Mouse (Mus musculus) limb, embryonic 10.5 days (tissue): ENCODE data around the gene Adamts13. TPM values are rescaled to one million over a fixed set of nuclear protein-coding genes. Genes with fewer than 3 reads are reported as not detected.
A peak's percentile ranks its signal among the peaks of the same experiment; 100 is the strongest.

Experiments
- DNase-seq: peaks from one replicate; pipeline ENCODE4 v3.0.0-alpha.2; 2017; ENCODE audit warnings: low spot score
- H3K27ac ChIP-seq: fragments of 300-500 bp; sonication (generic); 2 replicates; pipeline ENCODE4 v1.5.1; 2016; ENCODE audit warnings: mild to moderate bottlenecking
- H3K27me3 ChIP-seq: fragments of 300-500 bp; sonication (generic); 2 replicates; pipeline ENCODE4 v1.6.1; 2016; ENCODE audit warnings: low read depth, mild to moderate bottlenecking; ENCODE audit not compliant: poor library complexity, severe bottlenecking
- H3K36me3 ChIP-seq: fragments of 300-500 bp; sonication (generic); 2 replicates; pipeline ENCODE4 v1.6.1; 2016; ENCODE audit warnings: mild to moderate bottlenecking, moderate library complexity
- H3K4me1 ChIP-seq: fragments of 300-500 bp; sonication (generic); 2 replicates; pipeline ENCODE4 v1.6.1; 2016
- H3K4me3 ChIP-seq: fragments of 300-500 bp; sonication (generic); 2 replicates; pipeline ENCODE4 v1.5.1; 2016; ENCODE audit warnings: mild to moderate bottlenecking, moderate library complexity
- H3K9me3 ChIP-seq: fragments of 300-500 bp; sonication (generic); replicated peaks from 2 replicates; pipeline ENCODE4 v1.6.1; 2016; ENCODE audit warnings: mild to moderate bottlenecking
- WGBS: fragments of 180-500 bp; shearing (Covaris S2); methylation state at CpG from one replicate; pipeline ENCODE4 v1.1.7; 2016; 5-methylcytosine and 5-hydroxymethylcytosine counted together
- polyA plus RNA-seq: library from polyadenylated mRNA; unstranded; fragments of >200 nt; fragmentation: Nextera tagmentation; extraction: Ambion mirVana; gene quantifications from 2 replicates; pipeline ENCODE4 v1.2.1, GENCODE M21; 2016

The Adamts13 gene
- polyA plus RNA-seq, 1 experiment from 2014 or later: 0.04 TPM

DNA sequence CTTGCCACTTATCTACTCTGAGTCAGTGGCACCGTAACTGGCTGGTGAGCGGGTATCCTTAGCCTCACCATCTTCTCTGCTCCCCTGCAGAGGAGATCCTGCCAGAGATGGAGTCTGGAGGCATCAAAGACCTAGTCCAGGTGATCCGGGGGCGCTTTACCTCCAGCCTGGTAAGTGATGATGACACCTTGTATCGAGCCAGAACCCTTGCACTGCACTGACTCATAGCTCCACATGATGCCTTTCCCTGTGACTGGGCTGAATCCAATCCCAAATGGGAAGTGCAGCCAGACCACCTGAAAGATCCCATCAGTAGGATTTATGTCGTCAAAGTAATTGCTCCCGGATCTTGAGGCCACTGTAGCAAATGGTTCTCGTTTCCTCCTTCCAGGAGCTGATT is 20.4 kb upstream of the Adamts13 start:
- DNase-seq: no peak
- H3K27ac ChIP-seq: no peak overlapping the region
- no peaks in the 10 kb centered on the region for H3K4me1 ChIP-seq
- WGBS: 81% methylated on average over 8 of the region's 8 CpGs
- no peaks in the 10 kb centered on the region for H3K27me3 ChIP-seq
- no peak overlapping the region for H3K4me3 ChIP-seq
- no peaks in the 10 kb centered on the region for H3K9me3 ChIP-seq
- peaks cover 99% of the 10 kb centered on the region for H3K36me3 ChIP-seq

DNA sequence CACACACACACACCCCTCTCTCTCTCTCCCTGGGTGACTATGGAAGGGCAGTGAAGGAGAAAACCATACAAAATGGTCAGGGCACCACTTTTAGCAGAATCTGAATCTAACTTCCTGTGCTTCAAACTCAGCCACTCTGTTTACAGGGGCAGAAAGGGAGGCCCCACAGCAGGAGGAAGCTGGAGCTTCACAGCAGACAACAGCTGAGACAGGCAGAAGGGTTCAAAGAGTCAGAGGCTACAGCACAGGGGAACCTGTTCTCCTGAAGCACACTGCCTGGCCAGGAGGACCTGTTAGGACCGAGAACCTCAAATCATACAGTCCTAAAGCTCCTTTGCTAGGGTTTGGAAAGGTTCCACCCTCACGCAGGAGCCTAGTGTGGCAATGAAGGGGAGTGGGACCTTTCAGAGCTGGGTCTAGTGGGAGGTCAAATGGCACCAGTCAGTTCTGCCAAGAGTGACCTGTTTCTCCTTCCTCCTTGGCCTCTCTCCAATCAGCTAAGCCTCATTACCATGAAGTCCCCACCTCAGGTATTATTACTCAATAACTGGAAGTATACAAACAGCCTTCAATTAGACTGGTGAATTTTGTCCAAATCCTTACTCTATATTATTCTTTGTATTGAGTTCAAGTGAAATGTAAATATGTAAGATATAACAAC is 18.4 kb upstream of the Adamts13 start:
- Histone ChIP-seq H3K36me3 (peaks cover 97% of the 10 kb centered on the region), H3K4me1 (no peaks in the 10 kb centered on the region), H3K27ac (no peak overlapping the region), H3K27me3 (no peaks in the 10 kb centered on the region), H3K4me3 (no peak overlapping the region), H3K9me3 (no peaks in the 10 kb centered on the region)
- 86% methylated on average over 2 of the region's 2 CpGs for WGBS
- no peak for DNase-seq

GRCm38 (mm10) chr2:26956811-26957487 is 16.3 kb upstream of the Adamts13 start:
- no peak for DNase-seq
- 0 out of 2 replicates have a peak, but pooled peaks cover 3% of the 10 kb centered on the region for H3K4me1 ChIP-seq
- no peak overlapping the region for H3K27ac ChIP-seq
- peaks cover 97% of the 10 kb centered on the region for H3K36me3 ChIP-seq
- no peaks in the 10 kb centered on the region for H3K27me3 ChIP-seq
- 94% methylated on average over 12 of the region's 12 CpGs for WGBS
- H3K9me3 ChIP-seq: no peaks in the 10 kb centered on the region
- no peak overlapping the region for H3K4me3 ChIP-seq

DNA sequence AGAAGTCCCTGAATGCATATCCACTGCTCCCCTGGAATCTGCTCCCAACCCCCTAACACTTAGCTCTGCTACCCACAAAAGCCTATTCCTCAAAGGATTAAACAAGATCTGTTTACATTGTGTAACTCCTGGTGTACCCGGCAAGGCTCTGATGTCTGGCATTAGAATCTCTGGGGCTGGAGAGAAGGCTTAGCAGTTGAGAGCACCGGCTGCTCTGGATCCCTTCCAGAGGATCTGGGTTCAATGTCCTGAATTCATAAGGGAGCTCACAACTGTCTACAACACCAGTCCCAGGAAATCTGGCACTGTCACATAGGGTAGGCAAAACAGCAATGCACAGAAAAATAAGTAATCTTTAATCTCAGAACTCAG is 15.7 kb upstream of the Adamts13 start:
- WGBS: 90% methylated on average over 2 of the region's 2 CpGs

DNA sequence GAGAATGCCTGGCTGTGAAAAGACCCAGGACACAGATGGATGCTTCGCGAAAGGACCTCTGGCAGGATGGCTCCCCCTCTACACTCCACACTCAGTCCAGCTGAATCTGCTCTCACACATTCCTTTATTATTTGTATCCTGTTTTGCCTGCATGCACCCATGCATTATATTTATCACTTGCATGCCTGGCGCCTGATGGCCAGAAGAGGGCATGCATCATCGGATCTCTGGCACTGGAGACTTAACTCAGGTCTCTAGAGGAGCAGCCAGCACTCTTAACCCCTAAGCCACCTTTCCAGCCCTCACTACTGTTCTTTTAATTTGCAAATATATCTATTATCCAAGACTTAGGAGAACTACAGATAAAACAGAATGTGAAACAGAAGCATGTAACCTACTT is 12.5 kb upstream of the Adamts13 start:
- Histone ChIP-seq H3K27me3 (no peaks in the 10 kb centered on the region), H3K9me3 (no peaks in the 10 kb centered on the region), H3K4me1 (peaks cover 20% of the 10 kb centered on the region), H3K36me3 (peaks cover 65% of the 10 kb centered on the region), H3K4me3 (no peak overlapping the region), H3K27ac (no peak overlapping the region)
- no peak for DNase-seq
- 88% methylated on average over 4 of the region's 4 CpGs for WGBS

More for the DNA sequence above, 15.7 kb upstream of the Adamts13 start:
- Histone ChIP-seq H3K36me3 (peaks cover 97% of the 10 kb centered on the region), H3K4me3 (no peak overlapping the region), H3K27me3 (no peaks in the 10 kb centered on the region), H3K27ac (no peak overlapping the region), H3K9me3 (no peaks in the 10 kb centered on the region), H3K4me1 (0 out of 2 replicates have a peak, but pooled peaks cover 4% of the 10 kb centered on the region)
- DNase-seq: no peak

GRCm38 (mm10) chr2:26963923-26964723 is 9.1 kb upstream of the Adamts13 start, which contains the start of gene Rexo4:
Gene Rexo4 (minus strand): TSS chr2:26964386.
- no peaks in the 10 kb centered on the region for H3K9me3 ChIP-seq
- under 1% methylated on average over 50 of the region's 50 CpGs for WGBS
- H3K4me3 ChIP-seq: peak within 1 kb of the TSS; percentile 63
- DNase-seq: peak; percentile 95
- peaks cover 32% of the 10 kb centered on the region for H3K36me3 ChIP-seq
- H3K27ac ChIP-seq: peak within 1 kb of the TSS; percentile 95
- no peaks in the 10 kb centered on the region for H3K27me3 ChIP-seq
- H3K4me1 ChIP-seq: peaks cover 20% of the 10 kb centered on the region

- WGBS: 16% methylated on average over 14 of the region's 14 CpGs
Observed at GRCm38 (mm10) chr2:26964724-26965370, 8.4 kb upstream of the Adamts13 start.

DNA sequence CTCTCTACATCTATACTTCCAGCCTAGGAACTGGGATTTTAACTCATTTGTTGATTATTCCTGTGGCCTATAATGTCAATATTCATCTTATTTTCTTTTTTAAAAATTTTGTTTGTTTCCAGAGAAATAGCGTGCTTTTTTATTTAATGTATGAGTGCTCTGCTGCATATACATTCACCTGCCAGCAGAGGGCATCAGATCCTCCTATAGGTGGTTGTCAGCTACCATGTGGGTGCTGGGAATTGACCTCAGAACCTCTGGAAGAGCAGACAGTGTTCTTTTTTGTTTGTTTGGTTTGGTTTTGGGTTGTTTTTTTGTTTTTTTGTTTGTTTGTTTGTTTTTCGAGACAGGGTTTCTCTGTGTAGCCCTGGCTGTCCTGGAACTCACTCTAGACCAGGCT is 6.0 kb upstream of the Adamts13 start:
- no peak overlapping the region for H3K4me3 ChIP-seq
- 73% methylated on average over 2 of the region's 2 CpGs for WGBS
- no peaks in the 10 kb centered on the region for H3K9me3 ChIP-seq
- peaks cover 24% of the 10 kb centered on the region for H3K4me1 ChIP-seq
- no peak overlapping the region for H3K27ac ChIP-seq
- H3K36me3 ChIP-seq: peaks cover 3% of the 10 kb centered on the region
- H3K27me3 ChIP-seq: no peaks in the 10 kb centered on the region
- no peak for DNase-seq

More at GRCm38 (mm10) chr2:26964724-26965370, 8.4 kb upstream of the Adamts13 start:
- Histone ChIP-seq H3K27ac (peak overlapping the region; percentile 95), H3K36me3 (peaks cover 27% of the 10 kb centered on the region), H3K4me3 (peak overlapping the region; percentile 63), H3K27me3 (no peaks in the 10 kb centered on the region), H3K9me3 (no peaks in the 10 kb centered on the region), H3K4me1 (peaks cover 20% of the 10 kb centered on the region)
- DNase-seq: no peak

DNA sequence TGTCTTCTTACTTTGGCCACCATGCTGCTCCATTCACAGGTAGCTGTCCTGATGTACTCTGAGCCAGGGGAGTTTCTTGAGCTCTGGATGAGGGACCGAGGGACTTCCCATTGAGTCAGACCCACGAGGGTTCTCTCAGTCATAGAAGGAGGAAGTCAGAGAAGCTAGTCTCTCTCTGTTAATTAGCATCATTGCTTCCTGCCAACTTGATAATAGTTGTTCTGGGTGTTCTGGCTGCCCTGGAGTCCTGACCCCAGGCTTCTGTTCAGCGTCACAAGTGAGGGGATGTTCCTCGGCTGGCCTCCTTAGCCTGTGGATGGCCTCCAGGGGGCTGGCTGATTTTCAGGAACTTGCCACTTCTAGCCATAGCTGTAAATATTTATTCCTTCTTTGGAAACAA is 744 bp downstream of the Adamts13 start:
- no peaks in the 10 kb centered on the region for H3K27me3 ChIP-seq
- no peaks in the 10 kb centered on the region for H3K9me3 ChIP-seq
- no peak for DNase-seq
- no peak overlapping the region for H3K27ac ChIP-seq
- no peaks in the 10 kb centered on the region for H3K36me3 ChIP-seq
- H3K4me1 ChIP-seq: peaks cover 23% of the 10 kb centered on the region
- 37% methylated on average over 4 of the region's 4 CpGs for WGBS
- no peak overlapping the region for H3K4me3 ChIP-seq

DNA sequence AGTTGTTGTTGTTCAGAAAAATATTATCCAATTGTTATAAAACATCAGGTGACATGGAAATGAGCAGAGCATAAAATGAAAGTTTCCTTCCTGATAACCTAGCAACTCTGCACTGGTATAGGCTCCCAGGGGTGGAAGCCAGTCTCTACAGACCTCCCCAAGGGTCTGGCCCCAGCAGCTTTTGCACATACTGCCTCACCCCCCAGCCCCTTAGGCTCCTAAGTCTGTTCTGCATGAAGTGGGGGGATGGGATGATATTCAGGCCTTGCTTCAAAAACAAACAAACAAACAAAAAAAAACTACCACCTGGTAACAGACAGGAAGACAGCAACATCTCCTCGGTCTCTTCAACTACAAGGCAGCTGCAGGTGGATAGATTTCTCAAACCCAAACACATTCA is 7.1 kb downstream of the Adamts13 start:
- no peak overlapping the region for H3K4me3 ChIP-seq

GRCm38 (mm10) chr2:26984179-26984578 is 11.0 kb downstream of the Adamts13 start:
- DNase-seq: no peak

More for the DNA sequence above, 7.1 kb downstream of the Adamts13 start:
- Histone ChIP-seq H3K4me1 (no peaks in the 10 kb centered on the region), H3K36me3 (no peaks in the 10 kb centered on the region), H3K9me3 (no peaks in the 10 kb centered on the region), H3K27me3 (no peaks in the 10 kb centered on the region), H3K27ac (no peak overlapping the region)
- DNase-seq: no peak
- 73% methylated on average over 1 of the region's 1 CpGs for WGBS

GRCm38 (mm10) chr2:26984640-26985039 is 11.4 kb downstream of the Adamts13 start:
- Histone ChIP-seq H3K4me3 (no peak overlapping the region), H3K27ac (no peak overlapping the region), H3K4me1 (no peaks in the 10 kb centered on the region), H3K27me3 (no peaks in the 10 kb centered on the region), H3K9me3 (no peaks in the 10 kb centered on the region), H3K36me3 (no peaks in the 10 kb centered on the region)
- no peak for DNase-seq
- WGBS: 85% methylated on average over 5 of the region's 5 CpGs

More at GRCm38 (mm10) chr2:26984179-26984578, 11.0 kb downstream of the Adamts13 start:
- Histone ChIP-seq H3K9me3 (no peaks in the 10 kb centered on the region), H3K4me1 (no peaks in the 10 kb centered on the region), H3K36me3 (no peaks in the 10 kb centered on the region), H3K27ac (no peak overlapping the region), H3K27me3 (no peaks in the 10 kb centered on the region), H3K4me3 (no peak overlapping the region)
- 73% methylated on average over 2 of the region's 2 CpGs for WGBS
